Mouse (Mus musculus) E14TG2a.4 (cell line): Measurements from ENCODE around the gene Ikzf2.
A peak's percentile ranks its signal among the peaks of the same experiment; 100 is the strongest.

Experiments used
- H3K27me3 ChIP-seq: 2 replicates; pipeline ENCODE4 v1.6.1; 2014; ENCODE audit warnings: low read length, control low read depth; ENCODE audit not compliant: insufficient read depth
- H3K36me3 ChIP-seq: 2 replicates; pipeline ENCODE4 v1.6.1; 2014; ENCODE audit warnings: low read length, control low read depth; ENCODE audit not compliant: insufficient read depth
- H3K4me1 ChIP-seq: replicated peaks from 2 replicates; pipeline ENCODE4 v1.6.1; 2014; ENCODE audit warnings: low read depth, low read length, control low read depth
- H3K4me3 ChIP-seq: replicated peaks from 2 replicates; pipeline ENCODE4 v1.5.1; 2014; ENCODE audit warnings: mild to moderate bottlenecking, low read length
- H3K9me3 ChIP-seq: 2 replicates; pipeline ENCODE4 v1.6.1; 2014; ENCODE audit warnings: low read length, control low read depth
- CTCF ChIP-seq: conservative IDR thresholded peaks from 2 replicates; pipeline ENCODE4 v1.5.1; 2014; ENCODE audit warnings: low read length
- NANOG ChIP-seq: IDR thresholded peaks from 2 replicates; pipeline ENCODE4 v1.6.1; 2014; ENCODE audit warnings: borderline replicate concordance, low read length, mixed read lengths
- POU5F1 ChIP-seq: IDR thresholded peaks from 2 replicates; pipeline ENCODE4 v1.6.1; 2014; ENCODE audit warnings: low read length, borderline replicate concordance

The Ikzf2 gene

GRCm38 (mm10) chr1:69687076-69687991 is at the start of gene Ikzf2:
TSS of gene Ikzf2 (minus strand) at chr1:69687245.
- peak within 1 kb of the TSS; percentile 85 for H3K4me3 ChIP-seq
- no peak for TF ChIP-seq POU5F1
- no peak for TF ChIP-seq NANOG
- TF ChIP-seq CTCF, result no peak
- H3K27me3 ChIP-seq, result peaks cover 2% of the 10 kb centered on the region; the same call in 1 of the 2 replicates
- peaks cover 11% of the 10 kb centered on the region for H3K4me1 ChIP-seq
- H3K9me3 ChIP-seq, result no peaks in the 10 kb centered on the region
- no peaks in the 10 kb centered on the region for H3K36me3 ChIP-seq

GRCm38 (mm10) chr1:69729729-69730128 is 42.7 kb upstream of the Ikzf2 start:
- Histone ChIP-seq H3K4me3 (no peak overlapping the region), H3K36me3 (no peaks in the 10 kb centered on the region), H3K9me3 (peaks cover 16% of the 10 kb centered on the region), H3K27me3 (no peaks in the 10 kb centered on the region), H3K4me1 (no peaks in the 10 kb centered on the region)
- no peak for TF ChIP-seq POU5F1
- no peak for TF ChIP-seq CTCF
- no peak for TF ChIP-seq NANOG

GRCm38 (mm10) chr1:69729031-69729679 is 42.1 kb upstream of the Ikzf2 start:
- no peak for TF ChIP-seq CTCF
- no peak for TF ChIP-seq NANOG
- TF ChIP-seq POU5F1, result no peak
- Histone ChIP-seq H3K4me1 (no peaks in the 10 kb centered on the region), H3K9me3 (peaks cover 16% of the 10 kb centered on the region), H3K4me3 (no peak overlapping the region), H3K36me3 (no peaks in the 10 kb centered on the region), H3K27me3 (no peaks in the 10 kb centered on the region)

- H3K4me1 ChIP-seq, result no peaks in the 10 kb centered on the region
- TF ChIP-seq NANOG (no peak), CTCF (no peak), POU5F1 (no peak)
- no peaks in the 10 kb centered on the region for H3K27me3 ChIP-seq
- H3K4me3 ChIP-seq, result no peak overlapping the region
- H3K9me3 ChIP-seq, result peaks cover 16% of the 10 kb centered on the region
- no peaks in the 10 kb centered on the region for H3K36me3 ChIP-seq
Measured at GRCm38 (mm10) chr1:69727968-69728367, 40.9 kb upstream of the Ikzf2 start.

- Histone ChIP-seq H3K4me1 (no peaks in the 10 kb centered on the region), H3K4me3 (no peak overlapping the region), H3K36me3 (no peaks in the 10 kb centered on the region), H3K9me3 (no peaks in the 10 kb centered on the region), H3K27me3 (no peaks in the 10 kb centered on the region)
- TF ChIP-seq POU5F1 (no peak), CTCF (no peak), NANOG (no peak)
Measured at GRCm38 (mm10) chr1:69717107-69717506, 30.1 kb upstream of the Ikzf2 start.

GRCm38 (mm10) chr1:69708571-69708970 is 21.5 kb upstream of the Ikzf2 start:
- Histone ChIP-seq H3K36me3 (no peaks in the 10 kb centered on the region), H3K27me3 (no peaks in the 10 kb centered on the region), H3K4me1 (no peaks in the 10 kb centered on the region), H3K9me3 (peaks cover 5% of the 10 kb centered on the region), H3K4me3 (no peak overlapping the region)
- TF ChIP-seq CTCF (no peak), NANOG (no peak), POU5F1 (no peak)

GRCm38 (mm10) chr1:69703506-69704156 is 16.6 kb upstream of the Ikzf2 start:
- H3K4me3 ChIP-seq, result no peak overlapping the region
- no peaks in the 10 kb centered on the region for H3K36me3 ChIP-seq
- H3K9me3 ChIP-seq, result peaks cover 9% of the 10 kb centered on the region
- TF ChIP-seq POU5F1, result no peak
- H3K4me1 ChIP-seq, result no peaks in the 10 kb centered on the region
- H3K27me3 ChIP-seq, result no peaks in the 10 kb centered on the region

GRCm38 (mm10) chr1:69691946-69692345 is 4.9 kb upstream of the Ikzf2 start:
- no peak for TF ChIP-seq NANOG
- TF ChIP-seq CTCF, result no peak
- TF ChIP-seq POU5F1, result no peak
- no peak overlapping the region for H3K4me3 ChIP-seq
- peaks cover 5% of the 10 kb centered on the region; the same call in 1 of the 2 replicates for H3K4me1 ChIP-seq
- peaks cover 10% of the 10 kb centered on the region for H3K9me3 ChIP-seq
- no peaks in the 10 kb centered on the region for H3K36me3 ChIP-seq
- H3K27me3 ChIP-seq, result no peaks in the 10 kb centered on the region
